Mouse (Mus musculus) MEL-GATA-1-ER (cell line): ENCODE results near the gene Aspa.

ENCODE experiments used
- DNase-seq: peaks from one replicate; pipeline ENCODE4 v3.0.0-alpha.2; 2012; ENCODE audit warnings: low read depth; ENCODE audit errors: extremely low read depth

Gene Aspa

GRCm38 (mm10) chr11:73258664-73259063, 70.7 kb downstream of the Aspa start:
- no peak for DNase-seq

GRCm38 (mm10) chr11:73257362-73257945, 71.9 kb downstream of the Aspa start:
- DNase-seq = no peak
